In the genomic region with DNA sequence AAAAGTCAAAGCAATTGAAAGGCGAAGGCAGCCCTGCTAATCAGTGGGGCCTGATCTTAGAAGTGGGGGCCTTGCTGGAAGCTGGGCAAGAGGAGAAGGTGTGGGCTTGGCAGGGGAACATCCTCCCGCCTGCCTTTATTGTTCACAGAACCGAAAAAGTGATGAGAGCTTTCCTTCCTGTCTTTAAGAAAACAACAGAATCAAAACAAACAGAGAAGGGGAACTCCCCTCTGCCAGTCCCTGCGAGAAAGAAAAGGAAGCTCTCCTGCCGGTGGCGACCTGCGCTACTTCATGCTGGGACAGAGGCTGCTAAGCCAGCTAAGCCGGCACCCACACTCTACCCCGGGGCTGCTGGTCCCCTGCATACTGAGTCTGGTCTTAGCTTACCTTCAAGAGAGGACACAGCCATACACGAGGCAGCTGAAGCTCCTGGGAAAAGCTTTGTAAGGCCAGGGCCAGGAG, we compare ENCODE assay signal across 8 mouse cellular contexts. TPM values are rescaled to one million over a fixed set of nuclear protein-coding genes. Genes with fewer than 3 reads are reported as not detected.
DNase-seq lines count a peak whose midpoint lies in the region; ATAC-seq and TF ChIP-seq lines count a peak whose summit lies in the region.

No protein-coding gene starts in this region.

- peak; percentile 97 for DNase-seq in heart, adult 11 months
- DNase-seq in heart, postnatal 25 days (ENCODE audit: low spot score), result no peak
- DNase-seq in spleen, postnatal 14 days (ENCODE audit: low spot score in 2 of 2), result peak; percentile 51 to 56
- no peak for DNase-seq in layer of hippocampus, postnatal 25 days (ENCODE audit: extremely low spot score in 1 of 2, low spot score in 1 of 2)
- DNase-seq in cerebellum, adult 2 months, result no peak

- intact Hi-C loops in heart, postnatal 25 days (cut with DNase I), result loop anchor here (2.0 kb wide), 1 partner anchor 33 kb away; no protein-coding TSS in a partner anchor

- no peaks in the 10 kb centered on the region for H3K36me3 ChIP-seq in liver, embryonic 15.5 days (replicated peaks)

- H3K4me1 ChIP-seq in bone marrow macrophage, adult 2 months (ENCODE audit: control insufficient read depth, insufficient read depth, low read length), result peaks cover 70% of the 10 kb centered on the region
- peaks cover 98% of the 10 kb centered on the region for H3K4me1 ChIP-seq in liver, embryonic 15.5 days (replicated peaks)
- peaks cover 12% of the 10 kb centered on the region; the same call in 1 of the 2 replicates for H3K4me1 ChIP-seq in cerebellum, adult 2 months (ENCODE audit: control insufficient read depth, insufficient read depth, low read length)

- 8% methylated on average over 10 of the region's 10 CpGs for WGBS in liver, embryonic 15.5 days (ENCODE audit: insufficient replicate concordance)
- WGBS in cerebellum, adult 2 months, result 61% methylated on average over 10 of the region's 10 CpGs

- H3K27ac ChIP-seq in bone marrow macrophage, adult 2 months (ENCODE audit: insufficient read depth, low read depth, low read length), result peak overlapping the region; percentile 90
- H3K27ac ChIP-seq in liver, embryonic 15.5 days (replicated peaks), result peak overlapping the region; percentile 92
- H3K27ac ChIP-seq in cerebellum, adult 2 months (ENCODE audit: insufficient read depth, low read length), result no peak overlapping the region

- peak; percentile 52 to 57 for ATAC-seq in hematopoietic stem cell, adult 5-6 weeks (replicated peaks in 1 of 2; ENCODE audit: insufficient read depth in 1 of 2, low FRiP score in 2 of 2, low TSS enrichment in 1 of 2, low read depth in 1 of 2, poor library complexity in 2 of 2, severe bottlenecking in 2 of 2)
- ATAC-seq in liver, embryonic 15.5 days (ENCODE audit: insufficient read depth), result no peak

- no peaks in the 10 kb centered on the region for H3K9me3 ChIP-seq in liver, embryonic 15.5 days (replicated peaks)

- peak overlapping the region; percentile 54; the same call in 1 of the 2 replicates for H3K9ac ChIP-seq in liver, embryonic 15.5 days

- no peak for TF ChIP-seq POLR2A in bone marrow macrophage, adult 2 months (IDR thresholded peaks at IDR 0.05; ENCODE audit: borderline replicate concordance, low read depth, low read length)
- no peak for TF ChIP-seq POLR2A in cerebellum, adult 2 months (IDR thresholded peaks at IDR 0.05; ENCODE audit: borderline replicate concordance, insufficient read depth, low read length)

- peak overlapping the region; percentile 76 for H3K4me2 ChIP-seq in liver, embryonic 15.5 days

- H3K27me3 ChIP-seq in liver, embryonic 15.5 days, result no peaks in the 10 kb centered on the region
- H3K27me3 ChIP-seq in cerebellum, adult 2 months (ENCODE audit: control insufficient read depth, insufficient read depth, low read length), result no peaks in the 10 kb centered on the region

- H3K4me3 ChIP-seq in bone marrow macrophage, adult 2 months (ENCODE audit: insufficient read depth, low read length), result 0 out of 2 replicates have a peak overlapping the region, but pooled peaks have one; percentile 30
- H3K4me3 ChIP-seq in liver, embryonic 15.5 days (replicated peaks), result no peak overlapping the region; the same call in 1 of the 2 replicates
- H3K4me3 ChIP-seq in cerebellum, adult 2 months (replicated peaks; ENCODE audit: insufficient read depth, low read depth, low read length), result no peak overlapping the region

- no peak for TF ChIP-seq CTCF in bone marrow macrophage, adult 2 months (IDR thresholded peaks at IDR 0.05; ENCODE audit: low read depth, low read length)
- no peak for TF ChIP-seq CTCF in cerebellum, adult 2 months (IDR thresholded peaks at IDR 0.05; ENCODE audit: borderline replicate concordance, insufficient read depth, low read depth, low read length)

RNA-seq across cellular contexts. Expression of gene Zfp36l2, which starts 41.9 kb away (rescaled TPM):
- total RNA-seq in heart, postnatal 25 days (2021), result 10 to 100 TPM; 23.3 to 31.3 TPM
- polyA plus RNA-seq in bone marrow macrophage, adult 2 months (2012; ENCODE audit: insufficient read depth, insufficient read length, missing spikeins), result 317 and 318 TPM in 2 replicates
- total RNA-seq in hematopoietic stem cell, adult 5-6 weeks (2017), result 297 and 349 TPM in 2 replicates
- polyA plus RNA-seq in liver, embryonic 15.5 days (2015; fragmentation: Nextera tagmentation; extraction: Ambion mirVana), result 6.8 and 7.4 TPM in 2 replicates
- 10 to 100 TPM; 26.6 to 28.7 TPM for total RNA-seq in layer of hippocampus, postnatal 25 days (2021)
- polyA plus RNA-seq in cerebellum, adult 2 months (2012; rRNA removed), result 14.2 and 15.9 TPM in 2 replicates

Comparison
In these comparisons a context has a peak if more than half of its experiments do, and no peak if none do; other contexts are left out.
1. DNase-seq: peak in heart, adult 11 months (single experiment) and spleen, postnatal 14 days (2 of 2); none in heart, postnatal 25 days (single experiment), layer of hippocampus, postnatal 25 days (0 of 2) and cerebellum, adult 2 months (0 of 2).